Mouse (Mus musculus) MEL (cell line): ENCODE measurements at regions not wholly inside any gene's neighbourhood (a gene's known extent, or its start where the extent isn't known, plus 50 kb on each side); places are given as distances from the start of the nearest gene placed in this dataset.

ENCODE experiments used
- DNase-seq: peaks from one replicate; pipeline ENCODE4 v3.0.0; 2011; ENCODE audit warnings: low read depth, low spot score
- H3K27ac ChIP-seq: 2 replicates; pipeline ENCODE4 v1.5.1; 2012; ENCODE audit warnings: low read depth, mild to moderate bottlenecking, control low read depth, low read length, moderate library complexity; ENCODE audit not compliant: control insufficient read depth
- H3K27me3 ChIP-seq, 2 experiments: fragments of 150-350 bp in 1 of 2; sonication (generic) in 1 of 2; 2 replicates each; pipeline ENCODE4 v1.6.1; 2012; ENCODE audit warnings: low read length in 2 of 2, mild to moderate bottlenecking in 2 of 2, improper control_type of control experiment in 1 of 2, moderate library complexity in 1 of 2; ENCODE audit not compliant: insufficient read depth in 2 of 2, control insufficient read depth in 1 of 2
- H3K36me3 ChIP-seq, 2 experiments: 2 replicates each; pipeline ENCODE4 v1.6.1; 2012 to 2014; ENCODE audit warnings: low read length in 2 of 2, improper control_type of control experiment in 1 of 2, inconsistent platforms in 1 of 2, mild to moderate bottlenecking in 1 of 2; ENCODE audit not compliant: insufficient read depth in 2 of 2, control insufficient read depth in 1 of 2
- H3K4me1 ChIP-seq, 2 experiments: fragments of 150-350 bp in 1 of 2; sonication (generic) in 1 of 2; 2 replicates each; pipeline ENCODE4 v1.6.1; 2012; ENCODE audit warnings: low read length in 2 of 2, improper control_type of control experiment in 1 of 2, mild to moderate bottlenecking in 1 of 2; ENCODE audit not compliant: insufficient read depth in 2 of 2, control insufficient read depth in 1 of 2
- H3K4me3 ChIP-seq, 2 experiments: fragments of 150-350 bp in 1 of 2; sonication (generic) in 1 of 2; 2 replicates each; pipeline ENCODE4 v1.5.1; 2012; ENCODE audit warnings: low read depth in 2 of 2, low read length in 2 of 2, mild to moderate bottlenecking in 2 of 2, moderate library complexity in 2 of 2, control low read depth in 1 of 2, improper control_type of control experiment in 1 of 2; ENCODE audit not compliant: control insufficient read depth in 1 of 2, insufficient read depth in 1 of 2
- H3K79me2 ChIP-seq: 2 replicates; pipeline ENCODE4 v1.6.1; 2012; ENCODE audit warnings: mild to moderate bottlenecking, low read length, moderate library complexity; ENCODE audit not compliant: control insufficient read depth, poor library complexity, insufficient read depth
- H3K9ac ChIP-seq: 2 replicates; pipeline ENCODE4 v1.6.1; 2012; ENCODE audit warnings: low read depth, mild to moderate bottlenecking, control low read depth, low read length, moderate library complexity; ENCODE audit not compliant: control insufficient read depth, poor library complexity, severe bottlenecking
- H3K9me3 ChIP-seq: fragments of 150-350 bp; sonication (generic); replicated peaks from 2 replicates; pipeline ENCODE4 v1.6.1; 2012; ENCODE audit warnings: mild to moderate bottlenecking, low read length, improper control_type of control experiment, moderate library complexity; ENCODE audit not compliant: insufficient read depth
- CHD1 ChIP-seq: IDR thresholded peaks from 2 replicates; pipeline ENCODE4 v1.6.1; 2012; ENCODE audit warnings: low read depth, mild to moderate bottlenecking, inconsistent platforms, low read length, improper control_type of control experiment
- CHD2 ChIP-seq: IDR thresholded peaks from 2 replicates; pipeline ENCODE4 v1.6.1; 2011; ENCODE audit warnings: low read length, improper control_type of control experiment
- CTCF ChIP-seq, 3 experiments: IDR thresholded peaks in 2 of 3; conservative IDR thresholded peaks in 1 of 3; 2 replicates each; pipeline ENCODE4 v1.5.1; 2011 to 2012; ENCODE audit warnings: low read length in 3 of 3, low read depth in 2 of 3, mild to moderate bottlenecking in 2 of 3, improper control_type of control experiment in 1 of 3, inconsistent platforms in 1 of 3, mixed read lengths in 1 of 3, moderate library complexity in 1 of 3; ENCODE audit not compliant: control insufficient read depth in 1 of 3, insufficient read depth in 1 of 3, poor library complexity in 1 of 3, severe bottlenecking in 1 of 3
- E2F4 ChIP-seq: IDR thresholded peaks from 2 replicates; pipeline ENCODE4 v1.6.1; 2011; ENCODE audit warnings: low read depth, low read length, improper control_type of control experiment, borderline replicate concordance
- EP300 ChIP-seq, 2 experiments: IDR thresholded peaks; 2 replicates each; pipeline ENCODE4 v1.6.1; 2011; ENCODE audit warnings: improper control_type of control experiment in 2 of 2, low read length in 2 of 2, low read depth in 1 of 2, mild to moderate bottlenecking in 1 of 2
- GABPA ChIP-seq: IDR thresholded peaks from 2 replicates; pipeline ENCODE4 v1.6.1; 2012; ENCODE audit warnings: low read depth, mild to moderate bottlenecking, inconsistent platforms, low read length, improper control_type of control experiment, moderate library complexity
- JUND ChIP-seq: IDR thresholded peaks from 2 replicates; pipeline ENCODE4 v1.6.1; 2011; ENCODE audit warnings: low read depth, mild to moderate bottlenecking, improper control_type of control experiment, low read length
- MAFK ChIP-seq: IDR thresholded peaks from 2 replicates; pipeline ENCODE4 v1.6.1; 2011; ENCODE audit warnings: low read depth, mild to moderate bottlenecking, low read length, improper control_type of control experiment, borderline replicate concordance
- MAZ ChIP-seq: IDR thresholded peaks from 2 replicates; pipeline ENCODE4 v1.6.1; 2012; ENCODE audit warnings: low read depth, mild to moderate bottlenecking, inconsistent platforms, low read length, improper control_type of control experiment
- MEF2A ChIP-seq: IDR thresholded peaks from 2 replicates; pipeline ENCODE4 v1.6.1; 2014; ENCODE audit warnings: low read depth, mild to moderate bottlenecking, inconsistent platforms, low read length, improper control_type of control experiment; ENCODE audit not compliant: poor library complexity, insufficient replicate concordance, severe bottlenecking; ENCODE audit errors: extremely low read depth
- MYB ChIP-seq: IDR thresholded peaks from 2 replicates; pipeline ENCODE4 v1.6.1; 2011; ENCODE audit warnings: mild to moderate bottlenecking, low read depth, low read length, improper control_type of control experiment
- NELFE ChIP-seq: IDR thresholded peaks from 2 replicates; pipeline ENCODE4 v1.6.1; 2011; ENCODE audit warnings: low read depth, low read length, improper control_type of control experiment
- NRF1 ChIP-seq: IDR thresholded peaks from 2 replicates; pipeline ENCODE4 v1.6.1; 2014; ENCODE audit warnings: low read depth, mild to moderate bottlenecking, inconsistent platforms, low read length, improper control_type of control experiment, moderate library complexity; ENCODE audit not compliant: poor library complexity, insufficient read depth, severe bottlenecking
- TCF12 ChIP-seq: IDR thresholded peaks from 2 replicates; pipeline ENCODE4 v1.6.1; 2014; ENCODE audit warnings: low read depth, mild to moderate bottlenecking, inconsistent platforms, low read length, improper control_type of control experiment, moderate library complexity
- UBTF ChIP-seq: IDR thresholded peaks from 2 replicates; pipeline ENCODE4 v1.6.1; 2012; ENCODE audit warnings: low read depth, mild to moderate bottlenecking, inconsistent platforms, low read length, improper control_type of control experiment, moderate library complexity, borderline replicate concordance; ENCODE audit not compliant: insufficient read depth
- USF1 ChIP-seq: IDR thresholded peaks from 2 replicates; pipeline ENCODE4 v1.6.1; 2014; ENCODE audit warnings: low read depth, mild to moderate bottlenecking, inconsistent platforms, low read length, improper control_type of control experiment, moderate library complexity
- ZNF384 ChIP-seq: IDR thresholded peaks from 2 replicates; pipeline ENCODE4 v1.6.1; 2012; ENCODE audit warnings: low read depth, mild to moderate bottlenecking, inconsistent platforms, low read length, improper control_type of control experiment

DNA sequence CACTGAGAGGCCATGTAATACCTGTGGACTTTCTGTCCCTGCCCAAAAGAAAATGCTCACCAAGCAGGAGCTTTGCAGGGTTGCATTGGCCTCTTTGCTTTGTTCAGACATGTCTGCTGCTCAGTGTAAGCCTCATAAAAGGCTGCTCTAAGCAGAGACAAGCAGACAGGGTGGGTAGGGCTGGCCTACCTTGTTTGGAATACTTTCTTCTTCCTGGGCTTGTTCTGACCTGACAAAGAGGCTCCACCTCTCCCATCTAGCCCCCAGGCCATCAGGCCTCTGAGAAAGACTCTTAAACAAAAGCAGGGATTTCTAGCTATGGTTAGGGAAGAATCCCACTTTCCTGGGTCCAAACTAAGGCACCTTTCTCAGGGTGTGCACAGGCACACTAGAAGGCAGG is 138.2 kb upstream of the Camk1g start:
- no peaks in the 10 kb centered on the region for H3K4me1 ChIP-seq
- TF ChIP-seq GABPA: no peak
- no peak for TF ChIP-seq CHD1
- TF ChIP-seq TCF12: no peak
- no peak for TF ChIP-seq EP300 (IDR thresholded peaks at IDR 0.05; ENCODE audit: low read depth in 1 of 2, low read length in 2 of 2)
- no peak for TF ChIP-seq MYB
- TF ChIP-seq ZNF384: no peak
- TF ChIP-seq MAZ: no peak
- no peak for TF ChIP-seq JUND
- no peak for TF ChIP-seq E2F4
- no peak for TF ChIP-seq CTCF (IDR thresholded peaks at IDR 0.05 in 2 of 3, conservative IDR thresholded peaks at IDR 0.05 in 1 of 3; ENCODE audit: control insufficient read depth in 1 of 3, insufficient read depth in 1 of 3, low read depth in 2 of 3, low read length in 3 of 3, poor library complexity in 1 of 3, severe bottlenecking in 1 of 3)
- TF ChIP-seq, all 39 proteins: peak for 0
- H3K27me3 ChIP-seq: no peaks in the 10 kb centered on the region; a peak in 1 of 4 replicates
- no peaks in the 10 kb centered on the region for H3K36me3 ChIP-seq
- H3K9ac ChIP-seq: no peak overlapping the region
- no peak overlapping the region for H3K4me3 ChIP-seq
- DNase-seq: no peak
- H3K79me2 ChIP-seq: no peaks in the 10 kb centered on the region
- H3K27ac ChIP-seq: no peak overlapping the region
- no peaks in the 10 kb centered on the region for H3K9me3 ChIP-seq

DNA sequence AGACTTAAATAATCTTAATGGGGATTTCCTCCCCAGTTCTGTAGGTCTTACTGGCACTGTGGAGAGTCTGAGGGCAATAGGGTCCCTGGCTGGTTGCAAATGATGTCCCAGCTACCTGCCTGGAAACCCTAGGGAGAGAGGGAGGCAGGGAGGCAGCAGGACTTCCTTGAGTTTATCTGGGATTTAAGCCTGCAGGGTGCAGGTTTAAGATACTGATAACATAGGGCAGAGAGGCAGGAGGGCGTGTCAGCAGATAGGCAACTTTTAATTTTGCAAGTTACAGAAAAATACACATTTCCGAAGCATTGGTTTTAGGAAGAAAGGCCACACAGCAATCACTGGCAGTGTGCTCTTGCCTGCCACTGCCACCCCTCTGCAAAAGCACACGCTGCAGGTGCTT is 136.9 kb upstream of the Camk1g start:
- H3K36me3 ChIP-seq: no peaks in the 10 kb centered on the region
- H3K9ac ChIP-seq: no peak overlapping the region
- no peak overlapping the region for H3K4me3 ChIP-seq
- DNase-seq: no peak
- H3K4me1 ChIP-seq: no peaks in the 10 kb centered on the region
- H3K9me3 ChIP-seq: no peaks in the 10 kb centered on the region
- H3K79me2 ChIP-seq: no peaks in the 10 kb centered on the region
- H3K27ac ChIP-seq: no peak overlapping the region
- TF ChIP-seq MAZ: no peak
- no peak for TF ChIP-seq MAFK
- TF ChIP-seq NRF1: no peak
- TF ChIP-seq CHD2: no peak
- TF ChIP-seq UBTF: no peak
- no peak for TF ChIP-seq JUND
- no peak for TF ChIP-seq ZNF384
- TF ChIP-seq NELFE: no peak
- no peak for TF ChIP-seq MEF2A
- no peak for TF ChIP-seq TCF12
- no peak for TF ChIP-seq USF1
- TF ChIP-seq, all 39 proteins: peak for 0
- H3K27me3 ChIP-seq: no peaks in the 10 kb centered on the region; a peak in 1 of 4 replicates
